Mouse (Mus musculus): ENCODE measurements around the gene Tiam1. TPM values are rescaled to one million over a fixed set of nuclear protein-coding genes. Genes with fewer than 3 reads are reported as not detected.

Tiam1 gene
- polyA plus RNA-seq, 1 experiment, result not detected

- H3K4me3 ChIP-seq (ENCODE audit: insufficient read depth, low read depth, low read length), result no peak overlapping the region
- TF ChIP-seq POLR2A (IDR thresholded peaks at IDR 0.05; ENCODE audit: insufficient read depth, low read depth, low read length) (no peak), CTCF (IDR thresholded peaks at IDR 0.05; ENCODE audit: insufficient read depth, low read depth, low read length) (no peak)
- peaks cover 19% of the 10 kb centered on the region for H3K4me1 ChIP-seq (ENCODE audit: control insufficient read depth, insufficient read depth, low read length)
- WGBS, result 63% methylated on average over 15 of the region's 15 CpGs
- H3K27ac ChIP-seq (ENCODE audit: insufficient read depth, low read depth, low read length), result no peak overlapping the region; the same call in 1 of the 2 replicates
Observed at GRCm38 (mm10) chr16:89972854-89973487, 170.6 kb downstream of the Tiam1 start.

DNA sequence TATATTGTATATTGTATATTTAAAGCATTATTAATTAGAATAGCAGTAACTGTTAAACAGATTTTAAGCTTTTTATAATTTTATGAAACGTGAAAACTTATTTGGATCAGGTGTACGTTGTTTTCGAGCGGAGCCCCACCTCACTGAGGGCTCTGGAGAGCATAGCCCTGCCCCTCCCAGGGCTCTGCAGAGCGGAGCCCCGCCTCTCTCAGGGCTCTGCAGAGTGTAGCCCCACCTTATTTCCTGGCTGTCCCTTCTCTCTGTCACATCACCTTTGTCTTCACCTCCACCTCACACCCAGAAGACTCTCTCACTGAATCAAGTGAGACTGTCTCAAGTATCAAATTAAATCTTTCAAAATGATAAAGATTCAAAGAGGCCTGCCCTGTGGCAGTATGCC lies 171.6 kb downstream of the Tiam1 start:
- 89% methylated on average over 6 of the region's 6 CpGs for WGBS
- Histone ChIP-seq H3K4me1 (ENCODE audit: control insufficient read depth, insufficient read depth, low read length) (peaks cover 20% of the 10 kb centered on the region), H3K27ac (ENCODE audit: insufficient read depth, low read depth, low read length) (no peak overlapping the region), H3K4me3 (ENCODE audit: insufficient read depth, low read depth, low read length) (no peak overlapping the region)
- no peak for TF ChIP-seq CTCF (IDR thresholded peaks at IDR 0.05; ENCODE audit: insufficient read depth, low read depth, low read length)
- TF ChIP-seq POLR2A (IDR thresholded peaks at IDR 0.05; ENCODE audit: insufficient read depth, low read depth, low read length), result no peak

- 53% methylated on average over 6 of the region's 6 CpGs for WGBS
- TF ChIP-seq CTCF (IDR thresholded peaks at IDR 0.05; ENCODE audit: insufficient read depth, low read depth, low read length), result no peak
- no peak for TF ChIP-seq POLR2A (IDR thresholded peaks at IDR 0.05; ENCODE audit: insufficient read depth, low read depth, low read length)
- Histone ChIP-seq H3K4me3 (ENCODE audit: insufficient read depth, low read depth, low read length) (no peak overlapping the region), H3K27ac (ENCODE audit: insufficient read depth, low read depth, low read length) (no peak overlapping the region), H3K4me1 (ENCODE audit: control insufficient read depth, insufficient read depth, low read length) (peaks cover 11% of the 10 kb centered on the region)
Observed at GRCm38 (mm10) chr16:89968058-89968457, 175.5 kb downstream of the Tiam1 start.

DNA sequence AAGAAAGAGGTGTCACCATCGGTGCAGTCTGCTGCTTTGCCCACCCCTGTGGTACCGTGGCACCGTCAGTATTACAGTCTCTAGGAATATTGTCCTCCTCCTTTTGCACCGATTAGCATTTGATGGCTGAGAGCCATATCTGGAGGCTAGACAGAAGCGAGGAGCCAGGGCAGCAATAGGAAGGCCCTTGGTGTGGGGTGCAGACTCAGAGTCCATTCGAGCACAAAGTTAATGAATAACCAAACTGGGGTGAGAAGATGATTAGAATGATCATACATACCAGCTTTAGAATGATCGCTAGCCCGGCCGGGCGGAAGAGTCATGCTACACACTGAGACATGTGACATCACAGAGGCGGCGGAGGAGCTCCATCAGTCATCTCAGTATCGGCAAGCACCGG lies 180.7 kb downstream of the Tiam1 start:
- H3K4me1 ChIP-seq (ENCODE audit: control insufficient read depth, insufficient read depth, low read length), result peaks cover 11% of the 10 kb centered on the region
- H3K4me3 ChIP-seq (ENCODE audit: insufficient read depth, low read depth, low read length), result no peak overlapping the region
- 88% methylated on average over 14 of the region's 14 CpGs for WGBS
- H3K27ac ChIP-seq (ENCODE audit: insufficient read depth, low read depth, low read length), result no peak overlapping the region
- TF ChIP-seq POLR2A (IDR thresholded peaks at IDR 0.05; ENCODE audit: insufficient read depth, low read depth, low read length), result no peak
- TF ChIP-seq CTCF (IDR thresholded peaks at IDR 0.05; ENCODE audit: insufficient read depth, low read depth, low read length), result no peak

DNA sequence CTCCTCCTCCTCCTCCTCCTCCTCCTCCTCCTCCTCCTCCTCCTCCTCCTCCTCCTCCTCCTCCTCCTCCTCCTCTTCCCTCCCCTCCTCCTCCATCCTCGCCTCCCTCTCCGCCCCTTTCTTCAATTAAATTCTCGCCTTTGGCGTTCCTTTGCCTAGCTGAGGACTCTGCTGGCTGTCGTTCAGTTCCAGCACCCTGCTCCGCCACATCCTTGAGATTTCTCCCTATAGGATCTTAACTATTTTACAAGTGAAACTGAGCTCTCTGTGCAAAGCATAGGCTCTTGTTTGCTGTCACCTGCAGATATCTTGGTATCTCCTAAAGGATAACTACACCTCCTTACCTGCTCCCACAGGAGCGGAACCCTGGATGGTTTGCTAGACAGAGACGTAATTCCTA lies 182.7 kb downstream of the Tiam1 start:
- no peak for TF ChIP-seq CTCF (IDR thresholded peaks at IDR 0.05; ENCODE audit: insufficient read depth, low read depth, low read length)

DNA sequence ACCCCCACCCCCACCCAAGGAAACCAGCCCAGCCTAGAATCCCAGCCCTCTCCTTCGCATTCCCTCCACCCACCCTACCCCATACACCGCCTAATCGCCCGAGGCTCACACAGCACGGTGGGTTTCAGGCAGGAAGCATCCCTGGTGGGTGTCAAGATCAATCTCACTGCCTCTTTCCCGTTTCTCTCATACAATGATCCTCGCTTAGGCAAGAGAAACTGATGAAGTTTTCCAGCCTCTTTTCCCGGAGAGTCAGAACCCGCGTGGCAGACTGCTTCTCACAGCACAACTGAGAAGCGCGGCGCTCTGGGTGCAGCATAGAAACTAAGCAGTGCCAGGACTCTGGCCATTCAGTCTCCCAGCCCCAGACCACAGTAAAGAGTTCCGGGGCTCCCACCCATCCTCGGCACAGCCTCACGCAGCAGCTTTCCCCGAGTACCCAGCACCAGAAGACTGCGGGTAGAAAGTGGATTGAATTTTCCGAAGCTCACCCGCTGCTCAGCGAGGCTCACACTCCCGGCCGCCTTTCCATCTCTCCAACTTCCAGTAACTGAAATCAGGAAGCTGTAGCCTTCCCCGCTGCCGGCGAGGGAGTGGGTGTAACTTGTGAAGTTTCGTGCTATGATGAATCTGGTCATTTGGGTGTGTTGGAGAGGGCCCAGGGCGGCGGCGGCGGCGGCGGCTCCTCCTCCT lies 183.2 kb downstream of the Tiam1 start:
- TF ChIP-seq POLR2A (IDR thresholded peaks at IDR 0.05; ENCODE audit: insufficient read depth, low read depth, low read length) (no peak), CTCF (IDR thresholded peaks at IDR 0.05; ENCODE audit: insufficient read depth, low read depth, low read length) (no peak)
- Histone ChIP-seq H3K4me3 (ENCODE audit: insufficient read depth, low read depth, low read length) (peak overlapping the region; percentile 50), H3K27ac (ENCODE audit: insufficient read depth, low read depth, low read length) (peak overlapping the region; percentile 27; the same call in 1 of the 2 replicates), H3K4me1 (ENCODE audit: control insufficient read depth, insufficient read depth, low read length) (peaks cover 11% of the 10 kb centered on the region)
- WGBS, result 2% methylated on average over 33 of the region's 33 CpGs

More for the DNA sequence above, 182.7 kb downstream of the Tiam1 start:
- H3K4me3 ChIP-seq (ENCODE audit: insufficient read depth, low read depth, low read length), result peak overlapping the region; percentile 50; the same call in 1 of the 2 replicates
- peaks cover 11% of the 10 kb centered on the region for H3K4me1 ChIP-seq (ENCODE audit: control insufficient read depth, insufficient read depth, low read length)
- H3K27ac ChIP-seq (ENCODE audit: insufficient read depth, low read depth, low read length), result peak overlapping the region; percentile 18; the same call in 1 of the 2 replicates
- 14% methylated on average over 6 of the region's 8 CpGs for WGBS

DNA sequence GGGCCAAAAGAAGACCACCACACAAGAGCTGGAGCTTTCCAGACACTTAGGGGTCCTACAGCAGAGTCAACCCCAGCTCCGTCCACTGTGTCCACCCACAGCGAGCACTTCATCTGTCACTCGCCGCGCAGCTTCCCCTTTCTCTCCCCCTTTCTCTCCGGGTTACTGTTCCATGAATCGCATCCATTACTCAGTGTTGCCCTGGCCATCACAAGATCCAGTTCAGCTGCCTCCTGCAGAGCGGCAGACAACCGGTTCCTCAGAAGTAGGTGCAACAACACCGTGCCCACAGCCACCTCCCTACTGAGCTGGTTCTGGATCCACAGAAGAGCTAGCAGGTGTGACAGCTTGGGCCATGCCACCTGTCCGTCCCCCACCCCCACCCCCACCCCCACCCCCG lies 184.6 kb downstream of the Tiam1 start:
- 58% methylated on average over 12 of the region's 12 CpGs for WGBS
- peak overlapping the region; percentile 20; the same call in 1 of the 2 replicates for H3K4me3 ChIP-seq (ENCODE audit: insufficient read depth, low read depth, low read length)
- H3K27ac ChIP-seq (ENCODE audit: insufficient read depth, low read depth, low read length), result no peak overlapping the region
- peaks cover 11% of the 10 kb centered on the region for H3K4me1 ChIP-seq (ENCODE audit: control insufficient read depth, insufficient read depth, low read length)
- no peak for TF ChIP-seq POLR2A (IDR thresholded peaks at IDR 0.05; ENCODE audit: insufficient read depth, low read depth, low read length)
- no peak for TF ChIP-seq CTCF (IDR thresholded peaks at IDR 0.05; ENCODE audit: insufficient read depth, low read depth, low read length)

DNA sequence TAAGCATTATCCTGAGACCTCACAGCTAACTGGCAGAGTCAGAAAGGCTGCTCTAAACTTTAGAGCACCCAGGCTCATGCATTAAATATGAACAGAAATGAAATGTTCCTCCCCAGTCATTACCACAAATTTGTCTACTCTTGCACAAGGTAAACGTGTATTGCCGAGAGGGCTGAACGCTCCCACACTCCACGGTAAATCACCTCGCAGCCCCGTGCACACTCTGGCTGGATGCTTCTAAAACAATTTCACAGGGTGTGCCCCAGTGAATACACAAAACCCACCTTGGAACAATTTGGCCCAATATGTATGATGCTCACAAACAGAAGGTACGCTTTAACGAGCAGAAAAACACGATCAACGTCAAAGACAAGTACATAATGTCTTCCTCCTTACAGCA lies 185.5 kb downstream of the Tiam1 start:
- H3K4me1 ChIP-seq (ENCODE audit: control insufficient read depth, insufficient read depth, low read length), result peaks cover 11% of the 10 kb centered on the region
- no peak overlapping the region for H3K27ac ChIP-seq (ENCODE audit: insufficient read depth, low read depth, low read length)
- no peak for TF ChIP-seq POLR2A (IDR thresholded peaks at IDR 0.05; ENCODE audit: insufficient read depth, low read depth, low read length)
- no peak for TF ChIP-seq CTCF (IDR thresholded peaks at IDR 0.05; ENCODE audit: insufficient read depth, low read depth, low read length)
- 88% methylated on average over 10 of the region's 10 CpGs for WGBS
- no peak overlapping the region for H3K4me3 ChIP-seq (ENCODE audit: insufficient read depth, low read depth, low read length)

DNA sequence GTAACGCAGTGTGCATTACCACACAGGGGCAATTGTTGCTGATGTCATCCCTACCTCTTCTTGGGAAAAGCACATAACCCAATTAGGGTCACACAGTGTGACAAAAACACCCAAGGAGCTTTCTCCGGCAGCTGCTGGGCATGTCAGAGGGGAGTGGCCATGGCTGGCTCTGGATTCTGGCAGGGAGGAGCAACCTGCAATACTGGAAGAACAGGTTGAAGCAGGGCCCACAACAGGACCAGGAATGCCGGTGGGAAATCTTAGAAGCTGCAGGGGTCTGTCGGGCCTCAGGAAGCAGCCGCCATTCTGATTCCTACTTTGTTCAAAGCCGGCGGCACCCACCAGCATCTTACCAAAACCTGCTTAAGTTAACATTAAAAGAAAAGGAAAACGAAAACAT lies 189.0 kb downstream of the Tiam1 start:
- TF ChIP-seq POLR2A (IDR thresholded peaks at IDR 0.05; ENCODE audit: insufficient read depth, low read depth, low read length) (no peak), CTCF (IDR thresholded peaks at IDR 0.05; ENCODE audit: insufficient read depth, low read depth, low read length) (no peak)
- 72% methylated on average over 8 of the region's 8 CpGs for WGBS

More for the DNA sequence above, 189.0 kb downstream of the Tiam1 start:
- H3K4me1 ChIP-seq (ENCODE audit: control insufficient read depth, insufficient read depth, low read length), result peaks cover 4% of the 10 kb centered on the region
- H3K27ac ChIP-seq (ENCODE audit: insufficient read depth, low read depth, low read length), result no peak overlapping the region
- H3K4me3 ChIP-seq (ENCODE audit: insufficient read depth, low read depth, low read length), result no peak overlapping the region
